Mouse (Mus musculus) limb, embryonic 11.5 days (tissue): ENCODE measurements around the gene Gdnf. TPM values are rescaled to one million over a fixed set of nuclear protein-coding genes. Genes with fewer than 3 reads are reported as not detected.
A peak's percentile ranks its signal among the peaks of the same experiment; 100 is the strongest.

Source experiments
- ATAC-seq: fragments of 200-750 bp; cut with Nextera tagmentation; 2 replicates; pipeline ENCODE4 v1.8.0; 2017; ENCODE audit warnings: low read depth; ENCODE audit not compliant: insufficient number of reproducible peaks, low FRiP score, low TSS enrichment
- DNase-seq: peaks from one replicate; pipeline ENCODE4 v3.0.0-alpha.2; 2015; ENCODE audit warnings: low spot score
- H3K27ac ChIP-seq: fragments of 300-500 bp; sonication (generic); replicated peaks from 2 replicates; pipeline ENCODE4 v1.5.1; 2014; ENCODE audit warnings: low read depth, mild to moderate bottlenecking, low read length
- H3K27me3 ChIP-seq: fragments of 300-500 bp; sonication (generic); 2 replicates; pipeline ENCODE4 v1.6.1; 2014; ENCODE audit warnings: mild to moderate bottlenecking, low read length, mixed read lengths; ENCODE audit not compliant: control insufficient read depth, insufficient read depth
- H3K36me3 ChIP-seq: fragments of 300-500 bp; sonication (generic); 2 replicates; pipeline ENCODE4 v1.6.1; 2014; ENCODE audit warnings: mild to moderate bottlenecking, low read length, moderate library complexity, mixed read lengths; ENCODE audit not compliant: control insufficient read depth, insufficient read depth
- H3K4me1 ChIP-seq: fragments of 300-500 bp; sonication (generic); 2 replicates; pipeline ENCODE4 v1.6.1; 2014; ENCODE audit warnings: low read length, mixed read lengths; ENCODE audit not compliant: control insufficient read depth, insufficient read depth
- H3K4me2 ChIP-seq: fragments of 300-500 bp; sonication (generic); 2 replicates; pipeline ENCODE4 v1.6.1; 2014; ENCODE audit warnings: low read depth, mild to moderate bottlenecking, moderate library complexity; ENCODE audit not compliant: severe bottlenecking
- H3K4me3 ChIP-seq: fragments of 300-500 bp; sonication (generic); 2 replicates; pipeline ENCODE4 v1.5.1; 2014; ENCODE audit warnings: low read depth, low read length
- H3K9ac ChIP-seq: fragments of 300-500 bp; sonication (generic); 2 replicates; pipeline ENCODE4 v1.6.1; 2014; ENCODE audit warnings: mild to moderate bottlenecking, low read length
- H3K9me3 ChIP-seq: fragments of 300-500 bp; sonication (generic); 2 replicates; pipeline ENCODE4 v1.6.1; 2016; ENCODE audit warnings: low read length; ENCODE audit not compliant: control insufficient read depth
- WGBS: fragments of 180-500 bp; shearing (Covaris S2); extraction: QIAGEN DNeasy Blood & Tissue Kit; methylation state at CpG from one replicate; pipeline ENCODE4 v1.1.7; 2014; 5-methylcytosine and 5-hydroxymethylcytosine counted together
- polyA plus RNA-seq: library from polyadenylated mRNA; unstranded; fragments of >200 nt; fragmentation: Nextera tagmentation; extraction: Ambion mirVana; gene quantifications from 2 replicates; pipeline ENCODE4 v1.2.1, GENCODE M21; 2014

Gdnf gene
- polyA plus RNA-seq, 1 experiment from 2014 or later, result 1.2 TPM

- H3K27ac ChIP-seq, result no peak overlapping the region
- H3K9ac ChIP-seq, result peak overlapping the region; percentile 30
- peak; percentile 45 for DNase-seq
Observed at GRCm38 (mm10) chr15:7813531-7814370, 3.1 kb downstream of the Gdnf start.

GRCm38 (mm10) chr15:7814371-7814680 lies 3.7 kb downstream of the Gdnf start:
- DNase-seq (no peak), ATAC-seq (no peak)
- Histone ChIP-seq H3K9ac (no peak overlapping the region), H3K9me3 (no peaks in the 10 kb centered on the region), H3K36me3 (no peaks in the 10 kb centered on the region), H3K4me3 (no peak overlapping the region), H3K27ac (no peak overlapping the region), H3K4me1 (peaks cover 38% of the 10 kb centered on the region), H3K27me3 (peaks cover 86% of the 10 kb centered on the region), H3K4me2 (peak overlapping the region; percentile 71; the same call in 1 of the 2 replicates)
- WGBS, result 2% methylated on average over 7 of the region's 7 CpGs

More at GRCm38 (mm10) chr15:7813531-7814370, 3.1 kb downstream of the Gdnf start:
- Histone ChIP-seq H3K27me3 (peaks cover 89% of the 10 kb centered on the region), H3K9me3 (no peaks in the 10 kb centered on the region), H3K4me1 (peaks cover 38% of the 10 kb centered on the region), H3K36me3 (no peaks in the 10 kb centered on the region), H3K4me2 (peak overlapping the region; percentile 71), H3K4me3 (peak overlapping the region; percentile 38)
- under 1% methylated on average over 43 of the region's 45 CpGs for WGBS
- ATAC-seq, result no peak

GRCm38 (mm10) chr15:7814917-7815316 lies 4.3 kb downstream of the Gdnf start:
- Histone ChIP-seq H3K36me3 (no peaks in the 10 kb centered on the region), H3K4me2 (peak overlapping the region; percentile 46; the same call in 1 of the 2 replicates), H3K27me3 (peaks cover 85% of the 10 kb centered on the region), H3K4me3 (no peak overlapping the region; the same call in 1 of the 2 replicates), H3K9ac (no peak overlapping the region), H3K27ac (no peak overlapping the region), H3K4me1 (peaks cover 38% of the 10 kb centered on the region), H3K9me3 (no peaks in the 10 kb centered on the region)
- WGBS, result 0% methylated on average over 13 of the region's 13 CpGs
- DNase-seq (peak; percentile 42), ATAC-seq (no peak)

GRCm38 (mm10) chr15:7815521-7815944 lies 4.9 kb downstream of the Gdnf start:
- Histone ChIP-seq H3K36me3 (no peaks in the 10 kb centered on the region), H3K27me3 (peaks cover 85% of the 10 kb centered on the region), H3K9me3 (no peaks in the 10 kb centered on the region), H3K4me2 (peak overlapping the region; percentile 46), H3K9ac (no peak overlapping the region), H3K27ac (no peak overlapping the region), H3K4me1 (peaks cover 32% of the 10 kb centered on the region), H3K4me3 (peak overlapping the region; percentile 25)
- ATAC-seq (no peak), DNase-seq (peak; percentile 54)
- under 1% methylated on average over 34 of the region's 36 CpGs for WGBS

GRCm38 (mm10) chr15:7823886-7824285 lies 13.2 kb downstream of the Gdnf start:
- Histone ChIP-seq H3K4me2 (no peak overlapping the region), H3K4me3 (no peak overlapping the region), H3K9ac (no peak overlapping the region), H3K27me3 (peaks cover 24% of the 10 kb centered on the region), H3K4me1 (no peaks in the 10 kb centered on the region), H3K27ac (no peak overlapping the region), H3K9me3 (no peaks in the 10 kb centered on the region), H3K36me3 (no peaks in the 10 kb centered on the region)
- no peak for DNase-seq
- no peak for ATAC-seq
- WGBS, result 65% methylated on average over 6 of the region's 6 CpGs

- no peak for ATAC-seq
Observed at GRCm38 (mm10) chr15:7825530-7825929, 14.9 kb downstream of the Gdnf start.

GRCm38 (mm10) chr15:7835404-7835803 lies 24.8 kb downstream of the Gdnf start:
- no peak overlapping the region for H3K4me2 ChIP-seq
- H3K4me3 ChIP-seq, result no peak overlapping the region
- WGBS, result 90% methylated on average over 9 of the region's 9 CpGs
- H3K36me3 ChIP-seq, result no peaks in the 10 kb centered on the region
- DNase-seq (no peak), ATAC-seq (no peak)
- no peaks in the 10 kb centered on the region for H3K4me1 ChIP-seq
- no peaks in the 10 kb centered on the region for H3K27me3 ChIP-seq
- no peaks in the 10 kb centered on the region for H3K9me3 ChIP-seq
- H3K27ac ChIP-seq, result no peak overlapping the region
- no peak overlapping the region for H3K9ac ChIP-seq

More at GRCm38 (mm10) chr15:7825530-7825929, 14.9 kb downstream of the Gdnf start:
- H3K9me3 ChIP-seq, result no peaks in the 10 kb centered on the region
- no peak overlapping the region for H3K27ac ChIP-seq
- H3K4me3 ChIP-seq, result no peak overlapping the region
- no peaks in the 10 kb centered on the region for H3K4me1 ChIP-seq
- DNase-seq, result no peak
- H3K27me3 ChIP-seq, result peaks cover 13% of the 10 kb centered on the region
- H3K9ac ChIP-seq, result no peak overlapping the region
- H3K4me2 ChIP-seq, result no peak overlapping the region
- 49% methylated on average over 6 of the region's 6 CpGs for WGBS
- no peaks in the 10 kb centered on the region for H3K36me3 ChIP-seq

- DNase-seq, result no peak
- WGBS, result 77% methylated on average over 8 of the region's 8 CpGs
Observed at GRCm38 (mm10) chr15:7838060-7838920, 27.6 kb downstream of the Gdnf start.

More at GRCm38 (mm10) chr15:7838060-7838920, 27.6 kb downstream of the Gdnf start:
- Histone ChIP-seq H3K27ac (no peak overlapping the region), H3K4me1 (no peaks in the 10 kb centered on the region), H3K4me3 (no peak overlapping the region), H3K9ac (no peak overlapping the region), H3K4me2 (no peak overlapping the region), H3K9me3 (no peaks in the 10 kb centered on the region), H3K27me3 (no peaks in the 10 kb centered on the region), H3K36me3 (no peaks in the 10 kb centered on the region)
- no peak for ATAC-seq
